17 mouse cellular contexts compared by ENCODE assay signal in genomic region chr1:131726586-131726985, GRCm38 (mm10). TPM values are rescaled to one million over a fixed set of nuclear protein-coding genes. Genes with fewer than 3 reads are reported as not detected.
A peak's percentile ranks its signal among the peaks of the same experiment; 100 is the strongest.
DNase-seq lines count a peak whose midpoint lies in the region; ATAC-seq and TF ChIP-seq lines count a peak whose summit lies in the region.
"Had no signal": no experiment of that assay in that cellular context is flagged by ENCODE, and none has a peak within 500 bp of the region (broad histone marks: within the 10 kb centered on the region; RNA-seq: fewer than 3 reads in every experiment).

No protein-coding gene starts in this region.

- TF ChIP-seq POLR2A in kidney, adult 2 months (IDR thresholded peaks at IDR 0.05; ENCODE audit: low read depth, low read length) = no peak

- 60% methylated on average over 6 of the region's 6 CpGs for WGBS in kidney, adult 2 months
- WGBS in heart, embryonic 13.5 days = 11% methylated on average over 6 of the region's 6 CpGs
- 53% methylated on average over 6 of the region's 6 CpGs for WGBS in intestine, postnatal 0 days

- no peak for TF ChIP-seq CTCF in kidney, adult 2 months (conservative IDR thresholded peaks at IDR 0.05; ENCODE audit: insufficient read depth, insufficient read length, low read depth, low read length)
- no peak for TF ChIP-seq CTCF in intestine, postnatal 0 days (IDR thresholded peaks at IDR 0.05; ENCODE audit: low read depth)

- H3K27me3 ChIP-seq in kidney, adult 2 months (replicated peaks; ENCODE audit: control insufficient read depth, insufficient read depth, low read length) = no peaks in the 10 kb centered on the region
- peaks cover 80% of the 10 kb centered on the region for H3K27me3 ChIP-seq in megakaryocyte, embryonic 14.5 days (replicated peaks)
- no peaks in the 10 kb centered on the region; the same call in 1 of the 2 replicates for H3K27me3 ChIP-seq in heart, embryonic 13.5 days (replicated peaks)
- H3K27me3 ChIP-seq in intestine, postnatal 0 days (replicated peaks; ENCODE audit: control insufficient read depth, insufficient read depth, low read length) = no peaks in the 10 kb centered on the region
- H3K27me3 ChIP-seq: embryonic facial prominence, embryonic 12.5 days; liver, embryonic 15.5 days; midbrain, embryonic 13.5 days had no signal

- no peak for ATAC-seq in megakaryocyte, adult 5-6 weeks (ENCODE audit: poor library complexity, severe bottlenecking)
- no peak for ATAC-seq in heart, embryonic 13.5 days (ENCODE audit: extremely low read depth, insufficient number of reproducible peaks, low FRiP score, low TSS enrichment)
- ATAC-seq in intestine, postnatal 0 days = no peak
- ATAC-seq: hindbrain, postnatal 0 days; midbrain, embryonic 13.5 days had no signal

- no peaks in the 10 kb centered on the region; the same call in 1 of the 2 replicates for H3K9me3 ChIP-seq in megakaryocyte, embryonic 14.5 days
- H3K9me3 ChIP-seq in heart, embryonic 13.5 days = no peaks in the 10 kb centered on the region
- no peaks in the 10 kb centered on the region for H3K9me3 ChIP-seq in intestine, postnatal 0 days (ENCODE audit: control insufficient read depth)
- H3K9me3 ChIP-seq: embryonic facial prominence, embryonic 12.5 days; forebrain, embryonic 10.5 days; liver, embryonic 15.5 days; midbrain, embryonic 13.5 days had no signal

- no peak overlapping the region for H3K9ac ChIP-seq in heart, embryonic 13.5 days
- H3K9ac ChIP-seq in intestine, postnatal 0 days (ENCODE audit: low read depth, low read length) = no peak overlapping the region
- H3K9ac ChIP-seq: embryonic facial prominence, embryonic 12.5 days; liver, embryonic 15.5 days; midbrain, embryonic 13.5 days had no signal

- no peak overlapping the region for H3K4me2 ChIP-seq in heart, embryonic 13.5 days
- no peak overlapping the region for H3K4me2 ChIP-seq in intestine, postnatal 0 days (replicated peaks; ENCODE audit: low read depth)
- H3K4me2 ChIP-seq: embryonic facial prominence, embryonic 12.5 days; liver, embryonic 15.5 days; midbrain, embryonic 13.5 days had no signal

- H3K36me3 ChIP-seq in kidney, adult 2 months (ENCODE audit: control insufficient read depth, insufficient read depth, low read length) = no peaks in the 10 kb centered on the region
- no peaks in the 10 kb centered on the region for H3K36me3 ChIP-seq in megakaryocyte, embryonic 14.5 days (replicated peaks; ENCODE audit: low read length)
- no peaks in the 10 kb centered on the region for H3K36me3 ChIP-seq in heart, embryonic 13.5 days
- no peaks in the 10 kb centered on the region for H3K36me3 ChIP-seq in intestine, postnatal 0 days (ENCODE audit: control insufficient read depth, insufficient read depth)
- H3K36me3 ChIP-seq: embryonic facial prominence, embryonic 12.5 days; forebrain, embryonic 10.5 days; liver, embryonic 15.5 days; midbrain, embryonic 13.5 days had no signal

- no peak overlapping the region for H3K4me3 ChIP-seq in kidney, adult 2 months (ENCODE audit: insufficient read depth, low read depth, low read length)
- peak overlapping the region; percentile 31 for H3K4me3 ChIP-seq in megakaryocyte, embryonic 14.5 days (replicated peaks)
- no peak overlapping the region for H3K4me3 ChIP-seq in heart, embryonic 13.5 days
- no peak overlapping the region for H3K4me3 ChIP-seq in intestine, postnatal 0 days (ENCODE audit: low read depth, low read length)
- H3K4me3 ChIP-seq: embryonic facial prominence, embryonic 12.5 days; forebrain, embryonic 10.5 days; liver, embryonic 15.5 days; midbrain, embryonic 13.5 days had no signal

- DNase-seq in kidney, adult 2 months = peak; percentile 18
- DNase-seq in kidney, postnatal 4 days = no peak
- DNase-seq in heart, postnatal 36 days = peak; percentile 13 to 46
- no peak for DNase-seq in B cell, adult 2 months
- DNase-seq: cerebellum, postnatal 14 days; thymus, postnatal 4 days had no signal

- no peak overlapping the region for H3K27ac ChIP-seq in kidney, adult 2 months (ENCODE audit: insufficient read depth, low read depth, low read length)
- H3K27ac ChIP-seq in heart, embryonic 13.5 days (replicated peaks) = peak overlapping the region; percentile 50
- H3K27ac ChIP-seq in intestine, postnatal 0 days (ENCODE audit: low read depth, low read length) = no peak overlapping the region
- H3K27ac ChIP-seq: embryonic facial prominence, embryonic 12.5 days; forebrain, embryonic 10.5 days; hindbrain, postnatal 0 days; liver, embryonic 15.5 days; midbrain, embryonic 13.5 days; stomach, postnatal 0 days had no signal

- intact Hi-C loops in heart, postnatal 36 days (cut with DNase I) = no loop called here

- 0 out of 2 replicates have a peak, but pooled peaks cover 4% of the 10 kb centered on the region for H3K4me1 ChIP-seq in kidney, adult 2 months (ENCODE audit: control insufficient read depth, insufficient read depth, low read length)
- peaks cover 51% of the 10 kb centered on the region for H3K4me1 ChIP-seq in megakaryocyte, embryonic 14.5 days
- H3K4me1 ChIP-seq in heart, embryonic 13.5 days = peaks cover 11% of the 10 kb centered on the region
- no peaks in the 10 kb centered on the region for H3K4me1 ChIP-seq in intestine, postnatal 0 days (replicated peaks; ENCODE audit: control insufficient read depth, insufficient read depth, low read length)
- H3K4me1 ChIP-seq: embryonic facial prominence, embryonic 12.5 days; liver, embryonic 15.5 days had no signal

RNA-seq across cellular contexts. Expression of gene Slc26a9, which starts 17.2 kb away (rescaled TPM):
- polyA plus RNA-seq in kidney, adult 2 months (2012; rRNA removed) = not detected in 2 replicates
- not detected in 2 replicates for polyA plus RNA-seq in megakaryocyte, embryonic 14.5 days (2012; ENCODE audit: insufficient read depth, low replicate concordance)
- total RNA-seq in megakaryocyte, adult 5-6 weeks (2015) = not detected in 2 replicates
- total RNA-seq in megakaryocyte, adult 5-6 weeks (2017) = not detected in 2 replicates
- polyA plus RNA-seq in heart, embryonic 13.5 days (2015; fragmentation: Nextera tagmentation; extraction: Ambion mirVana) = 0.08 and 0.39 TPM in 2 replicates
- not detected for total RNA-seq in heart, postnatal 36 days (2021)
- polyA plus RNA-seq in intestine, postnatal 0 days (2015; fragmentation: Nextera tagmentation; extraction: Ambion mirVana) = 0.03 and 0.67 TPM in 2 replicates
- total RNA-seq: granulocyte monocyte progenitor cell, adult 5-6 weeks had no signal
- polyA plus RNA-seq: forebrain, embryonic 10.5 days; liver, embryonic 15.5 days had no signal

RNA-seq across cellular contexts. Expression of gene Rab7b, which starts 38.1 kb away (rescaled TPM):
- polyA plus RNA-seq in kidney, adult 2 months (2012; rRNA removed) = 1.6 and 2.2 TPM in 2 replicates
- 2.3 TPM in 1 of 2 replicates, not detected in the other for polyA plus RNA-seq in megakaryocyte, embryonic 14.5 days (2012; ENCODE audit: insufficient read depth, low replicate concordance)
- total RNA-seq in megakaryocyte, adult 5-6 weeks (2015) = 3.3 and 4.0 TPM in 2 replicates
- 22.4 TPM in 2 replicates for total RNA-seq in megakaryocyte, adult 5-6 weeks (2017)
- polyA plus RNA-seq in heart, embryonic 13.5 days (2015; fragmentation: Nextera tagmentation; extraction: Ambion mirVana) = 1.3 and 1.9 TPM in 2 replicates
- total RNA-seq in heart, postnatal 36 days (2021) = 1 to 10 TPM; 4.3 to 4.5 TPM
- 2.9 and 3.3 TPM in 2 replicates for polyA plus RNA-seq in intestine, postnatal 0 days (2015; fragmentation: Nextera tagmentation; extraction: Ambion mirVana)

Comparison
In these comparisons a context has a peak if more than half of its experiments do, and no peak if none do; other contexts are left out.
1. DNase-seq: peak in kidney, adult 2 months (single experiment) and heart, postnatal 36 days (2 of 2); none in kidney, postnatal 4 days (0 of 2) and B cell, adult 2 months (0 of 2).